Mouse (Mus musculus): ENCODE measurements around the gene Tmem259.
"Not testable (repeated sequence)": the region's sequence is repeated elsewhere in the genome, so short reads cannot be mapped to it uniquely, and the experiment has no call there.

Gene Tmem259

DNA sequence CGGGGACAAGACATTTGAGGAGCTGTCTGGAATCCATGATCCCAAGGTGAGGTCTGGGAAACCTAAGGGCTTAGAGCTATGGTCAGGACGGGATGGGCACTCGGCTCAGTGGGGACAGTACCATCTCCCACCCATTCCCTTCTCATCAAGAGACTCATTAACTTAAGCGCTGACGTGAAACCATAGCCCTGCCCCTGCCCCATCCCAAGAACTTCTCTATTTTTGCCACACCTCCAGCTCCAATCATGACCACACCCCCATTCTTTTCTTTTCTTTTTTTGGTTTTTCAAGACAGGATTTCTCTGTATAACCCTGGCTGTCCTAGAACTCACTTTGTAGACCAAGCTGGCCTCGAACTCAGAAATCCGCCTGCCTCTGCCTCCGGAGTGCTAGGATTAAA, 9.5 kb downstream of the Tmem259 start:
- in situ Hi-C loops (cut with MboI; ENCODE audit: low pct_unique_long_range_greater_than_20kb in 1 of 2, low sequenced_read_pairs in 2 of 2, unreplicated experiment in 1 of 2): no loop called here

DNA sequence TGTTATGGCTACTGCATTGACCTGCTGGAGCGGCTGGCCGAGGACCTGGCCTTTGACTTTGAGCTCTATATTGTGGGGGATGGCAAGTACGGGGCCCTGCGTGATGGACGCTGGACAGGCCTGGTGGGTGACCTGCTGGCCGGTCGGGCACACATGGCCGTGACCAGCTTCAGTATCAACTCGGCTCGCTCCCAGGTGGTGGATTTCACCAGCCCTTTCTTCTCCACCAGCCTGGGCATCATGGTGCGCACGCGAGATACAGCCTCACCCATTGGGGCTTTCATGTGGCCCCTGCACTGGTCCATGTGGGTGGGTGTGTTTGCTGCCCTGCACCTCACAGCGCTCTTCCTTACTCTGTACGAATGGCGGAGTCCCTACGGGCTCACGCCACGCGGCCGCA, 10.0 kb downstream of the Tmem259 start:
- in situ Hi-C loops (cut with MboI; ENCODE audit: low pct_unique_long_range_greater_than_20kb in 1 of 2, low sequenced_read_pairs in 2 of 2, unreplicated experiment in 1 of 2): no loop called here

DNA sequence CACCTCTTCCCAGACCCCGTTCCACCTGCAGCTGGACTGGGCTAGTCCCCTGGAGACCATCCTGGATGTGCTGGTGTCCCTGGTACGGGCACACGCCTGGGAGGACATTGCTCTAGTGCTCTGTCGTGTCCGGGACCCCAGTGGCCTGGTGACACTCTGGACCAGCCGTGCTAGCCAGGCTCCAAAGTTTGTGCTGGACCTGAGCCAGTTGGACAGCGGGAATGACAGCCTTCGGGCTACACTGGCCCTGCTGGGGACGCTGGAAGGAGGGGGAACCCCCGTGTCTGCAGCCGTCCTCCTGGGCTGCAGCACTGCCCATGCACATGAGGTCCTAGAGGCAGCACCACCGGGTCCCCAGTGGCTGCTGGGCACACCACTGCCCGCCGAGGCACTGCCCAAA, 11.3 kb downstream of the Tmem259 start:
- in situ Hi-C loops (cut with MboI; ENCODE audit: low pct_unique_long_range_greater_than_20kb in 1 of 2, low sequenced_read_pairs in 2 of 2, unreplicated experiment in 1 of 2): no loop called here

DNA sequence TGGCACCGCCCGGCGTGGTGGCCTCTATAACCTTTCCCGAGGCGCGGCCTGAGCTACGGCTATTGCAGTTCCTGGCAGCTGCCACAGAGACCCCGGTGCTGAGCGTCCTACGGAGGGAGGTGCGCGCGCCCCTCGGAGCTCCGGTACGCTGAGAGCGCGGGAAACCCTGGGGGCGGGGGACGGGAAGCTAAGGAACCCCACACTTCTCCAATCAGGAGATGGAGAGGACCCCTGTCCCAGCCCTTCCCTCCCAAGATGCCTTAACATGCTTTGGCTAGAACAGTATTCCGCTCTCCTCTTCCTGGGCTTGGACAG, 13.0 kb downstream of the Tmem259 start:
- in situ Hi-C loops (cut with MboI; ENCODE audit: low pct_unique_long_range_greater_than_20kb in 1 of 2, low sequenced_read_pairs in 2 of 2, unreplicated experiment in 1 of 2): no loop called here

DNA sequence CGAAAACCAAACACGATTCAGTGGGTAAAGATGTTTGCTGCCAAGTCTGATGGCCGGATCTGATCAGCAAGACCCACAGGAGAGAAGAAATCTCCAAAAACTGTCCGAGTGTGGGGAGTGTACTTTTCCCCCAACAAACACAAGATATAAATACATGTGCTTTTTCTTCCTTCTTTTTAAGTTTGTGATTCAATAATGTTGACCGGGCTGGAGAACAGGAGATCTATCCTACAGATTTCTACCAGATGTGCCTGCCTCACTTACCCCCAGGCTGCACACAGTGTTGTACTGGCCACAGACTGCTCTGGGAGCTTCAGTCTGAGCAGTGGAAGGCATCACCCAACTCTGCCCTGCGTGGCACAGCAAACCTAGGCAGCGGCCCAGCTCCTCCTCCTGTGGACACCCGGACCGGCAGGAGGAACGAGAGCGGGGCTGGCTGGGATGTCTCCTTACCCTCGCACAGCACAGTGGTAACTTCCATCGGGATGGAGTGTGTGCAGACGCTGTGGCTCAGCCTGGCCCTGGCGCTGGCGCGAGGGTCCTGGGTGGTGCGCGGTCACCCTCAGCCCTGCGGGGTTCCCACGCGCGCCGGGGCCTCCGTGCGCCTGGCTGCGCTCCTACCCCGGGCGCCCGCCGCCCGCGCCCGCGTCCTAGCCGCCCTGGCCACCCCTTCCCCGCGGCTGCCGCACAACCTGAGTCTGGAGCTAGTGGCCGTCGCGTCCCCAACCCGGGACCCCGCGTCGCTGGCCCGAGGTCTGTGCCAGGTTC, 13.5 kb downstream of the Tmem259 start, which contains the start of gene Grin3b:
Grin3b (plus strand) TSS at position 301 of the 768 bp plus-strand sequence.
- in situ Hi-C loops (cut with MboI; ENCODE audit: low pct_unique_long_range_greater_than_20kb in 1 of 2, low sequenced_read_pairs in 2 of 2, unreplicated experiment in 1 of 2): no loop called here

DNA sequence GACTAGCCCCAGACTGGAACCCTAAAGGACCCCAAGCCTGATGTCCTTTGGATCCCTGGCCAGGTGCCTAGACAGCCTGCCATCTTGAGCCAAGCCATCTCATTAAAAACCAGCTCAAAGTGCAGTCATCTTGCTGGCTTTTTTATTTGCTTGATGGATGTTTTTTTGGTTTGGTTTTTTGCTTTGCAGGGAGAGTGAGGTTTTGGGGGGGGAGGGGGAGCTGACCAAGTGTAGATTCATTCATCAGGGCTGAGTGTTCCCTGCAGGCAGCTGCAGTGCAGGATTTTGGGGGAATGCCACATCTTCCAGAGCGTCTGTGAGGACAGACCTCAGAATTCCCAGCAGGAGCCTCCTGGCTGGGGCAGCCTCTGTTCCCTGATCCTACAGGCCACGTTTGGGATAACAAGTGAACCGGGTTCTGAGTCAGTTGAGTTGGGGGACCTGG, 15.0 kb downstream of the Tmem259 start:
- in situ Hi-C loops (cut with MboI; ENCODE audit: low pct_unique_long_range_greater_than_20kb in 1 of 2, low sequenced_read_pairs in 2 of 2, unreplicated experiment in 1 of 2): no loop called here

DNA sequence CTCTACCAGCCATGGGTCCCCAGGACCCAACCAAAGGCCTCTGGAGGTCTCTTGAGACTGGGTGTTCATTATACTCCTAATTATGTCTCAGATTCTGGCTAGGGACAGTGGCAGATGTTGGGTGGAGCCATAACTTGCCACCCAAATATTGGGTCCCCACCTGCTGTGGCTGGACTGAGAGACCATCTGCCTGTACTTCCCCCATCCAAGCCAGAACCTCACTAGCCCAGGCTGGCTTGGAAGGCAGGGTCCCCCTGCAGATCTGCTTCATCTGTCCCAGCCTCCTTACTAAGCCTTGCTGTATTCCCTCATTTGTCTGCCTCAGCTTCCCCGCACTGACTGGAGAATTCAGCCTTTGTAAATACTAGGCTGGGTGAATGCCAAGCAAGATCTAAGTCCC, 15.9 kb downstream of the Tmem259 start:
- in situ Hi-C loops (cut with MboI; ENCODE audit: low pct_unique_long_range_greater_than_20kb in 1 of 2, low sequenced_read_pairs in 2 of 2, unreplicated experiment in 1 of 2): no loop called here

DNA sequence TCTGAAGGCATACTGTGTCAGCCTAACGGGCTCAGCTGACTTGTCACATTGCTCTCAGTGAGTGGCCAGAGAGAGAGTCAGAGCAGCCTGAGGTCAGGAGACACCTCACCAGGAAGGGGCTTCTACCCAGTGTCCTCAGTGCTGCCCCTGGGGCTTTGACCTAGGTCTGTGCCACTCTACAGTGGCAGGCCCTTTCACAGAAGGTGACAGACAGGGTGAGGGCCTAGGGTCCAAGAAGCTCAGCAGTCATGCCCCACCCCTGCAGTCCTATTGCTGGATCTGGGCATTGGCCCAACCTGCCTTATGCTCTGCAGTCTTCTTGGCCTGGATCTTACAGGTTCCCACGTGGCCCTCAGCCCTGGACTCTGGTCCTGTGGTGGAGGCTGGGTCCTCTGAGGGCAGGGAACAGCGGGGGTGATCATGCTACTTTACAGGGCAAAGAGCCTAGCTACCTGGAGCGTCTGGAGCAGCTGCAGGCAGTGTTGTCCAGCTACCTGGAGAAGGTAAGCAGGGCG, 17.2 kb downstream of the Tmem259 start:
- in situ Hi-C loops (cut with MboI; ENCODE audit: low pct_unique_long_range_greater_than_20kb in 1 of 2, low sequenced_read_pairs in 2 of 2, unreplicated experiment in 1 of 2): no loop called here

DNA sequence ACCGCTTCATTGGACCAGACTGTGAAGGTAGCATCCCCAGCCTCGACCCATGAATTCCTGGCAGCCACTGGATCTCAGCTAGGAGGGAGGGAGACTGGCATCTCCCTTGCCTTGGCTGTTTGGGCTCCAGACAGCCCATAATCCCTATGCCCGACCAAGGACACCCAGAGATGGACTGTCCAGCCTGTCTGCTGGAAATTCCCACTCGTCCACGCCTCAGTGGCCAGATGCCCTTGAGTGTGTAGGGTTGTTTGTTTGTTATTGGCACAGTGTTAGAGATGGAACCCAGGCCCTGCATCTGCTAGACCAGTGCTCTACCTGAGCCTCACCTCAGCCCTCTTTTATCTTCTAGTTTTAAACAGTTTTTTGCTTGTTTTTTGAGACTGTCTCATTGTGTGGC, 18.8 kb downstream of the Tmem259 start:
- in situ Hi-C loops (cut with MboI; ENCODE audit: low pct_unique_long_range_greater_than_20kb in 1 of 2, low sequenced_read_pairs in 2 of 2, unreplicated experiment in 1 of 2): no loop called here

DNA sequence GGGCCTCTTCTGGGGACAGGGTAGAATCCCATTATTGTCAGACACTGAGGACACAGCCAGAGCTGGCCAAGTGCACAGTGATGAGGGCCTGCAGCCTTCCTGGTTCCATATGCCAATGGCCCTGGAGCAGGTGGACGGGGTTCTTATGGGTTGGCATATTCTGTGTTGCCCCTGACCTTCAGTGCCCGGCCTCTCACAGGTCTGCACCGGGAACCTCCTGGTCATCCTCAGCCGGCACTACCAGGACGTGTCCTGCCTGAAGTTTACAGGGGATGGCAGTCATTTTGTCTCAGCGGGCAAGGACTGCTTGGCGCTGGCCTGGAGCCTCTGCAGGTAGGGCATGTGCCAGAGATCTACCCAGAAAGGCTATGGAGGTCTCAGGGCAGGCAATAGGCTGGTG, 19.4 kb downstream of the Tmem259 start:
- in situ Hi-C loops (cut with MboI; ENCODE audit: low pct_unique_long_range_greater_than_20kb in 1 of 2, low sequenced_read_pairs in 2 of 2, unreplicated experiment in 1 of 2): no loop called here

DNA sequence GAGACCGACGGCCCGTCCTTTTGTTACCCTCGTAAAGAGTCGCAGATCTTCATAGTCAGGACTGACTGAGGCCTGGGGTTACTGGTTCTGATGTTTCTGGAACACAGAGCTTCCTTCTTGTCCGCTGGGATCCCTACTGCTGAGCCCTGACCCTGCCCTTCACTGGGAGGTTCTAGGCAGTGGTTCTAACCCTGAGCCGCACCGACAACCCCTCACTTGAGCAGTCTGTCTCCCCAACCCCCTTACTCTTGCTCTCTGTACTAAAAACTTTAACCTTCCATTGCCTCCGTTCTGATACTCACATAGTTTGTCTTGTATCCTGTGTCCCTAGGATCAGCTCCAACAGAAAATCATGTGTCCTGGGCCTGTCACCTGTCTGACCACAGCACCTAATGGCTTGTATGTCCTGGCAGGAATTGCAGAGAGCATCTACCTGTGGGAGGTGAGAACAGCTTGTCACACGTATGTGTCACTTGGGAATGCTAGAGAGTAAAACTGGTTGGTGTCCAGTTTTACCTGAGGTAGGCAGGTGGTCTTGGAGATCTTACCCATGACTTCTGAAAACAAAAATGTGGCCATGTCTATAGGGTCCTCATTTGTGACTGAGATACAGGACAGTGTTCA, 23.3 kb downstream of the Tmem259 start:
- in situ Hi-C loops (cut with MboI; ENCODE audit: low pct_unique_long_range_greater_than_20kb in 1 of 2, low sequenced_read_pairs in 2 of 2, unreplicated experiment in 1 of 2): no loop called here

DNA sequence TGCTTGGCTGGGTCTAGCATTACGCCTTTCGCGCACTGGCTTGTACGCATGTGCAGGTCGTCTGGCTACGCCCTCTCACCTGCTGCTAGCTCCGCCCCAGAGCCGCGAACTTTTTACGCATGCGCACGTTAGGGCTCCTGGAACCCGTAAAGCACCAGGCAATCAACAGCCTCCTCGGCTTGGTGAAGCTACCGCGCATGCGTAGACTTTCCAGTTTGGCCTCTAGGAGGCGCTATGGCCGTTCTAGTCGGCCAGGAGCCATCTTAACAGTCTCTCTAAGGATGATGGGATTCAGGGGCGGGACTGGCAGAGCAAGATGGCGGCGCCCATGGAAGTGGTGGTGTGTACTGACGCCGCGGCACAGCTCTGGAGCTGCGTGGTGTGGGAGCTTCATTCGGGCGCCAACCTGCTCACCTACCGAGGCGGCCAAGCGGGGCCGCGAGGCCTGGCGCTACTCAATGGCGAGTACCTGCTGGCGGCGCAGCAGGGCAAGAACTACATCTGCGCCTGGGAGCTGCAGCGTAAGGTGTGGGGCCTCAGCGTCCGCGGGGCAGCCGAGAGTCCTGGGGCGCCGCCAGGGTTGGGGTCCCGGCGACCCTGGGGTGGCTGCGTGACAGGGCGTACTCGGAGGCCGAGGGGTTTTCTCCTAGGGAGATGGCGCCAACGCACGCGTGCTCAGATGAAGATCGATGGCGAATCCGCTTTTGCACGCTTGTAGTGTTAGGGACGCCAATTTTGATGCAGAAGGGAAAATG, 24.1 kb downstream of the Tmem259 start, which contains the start of gene Wdr18:
Wdr18 (plus strand) TSS at position 306 of the 755 bp plus-strand sequence.
- in situ Hi-C loops (cut with MboI; ENCODE audit: low pct_unique_long_range_greater_than_20kb in 1 of 2, low sequenced_read_pairs in 2 of 2, unreplicated experiment in 1 of 2): no loop called here

DNA sequence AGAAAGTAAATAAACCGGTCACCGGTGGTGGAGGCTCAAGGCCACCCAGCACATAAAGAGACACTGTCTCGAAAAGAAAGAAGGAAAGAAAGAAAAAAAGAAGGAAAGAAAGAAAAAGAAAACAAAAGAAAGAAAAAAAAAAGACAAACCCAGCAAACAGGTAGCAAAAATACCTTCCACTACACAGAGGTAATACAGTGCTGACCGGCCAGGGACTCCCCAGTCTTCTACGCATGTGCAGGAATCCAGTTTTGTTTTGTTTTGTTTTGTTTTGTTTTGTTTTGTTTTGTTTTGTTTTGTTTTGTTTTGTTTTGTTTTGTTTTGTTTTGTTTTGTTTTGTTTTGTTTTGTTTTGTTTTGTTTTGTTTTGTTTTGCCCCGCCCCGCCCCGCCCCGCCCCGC, 24.7 kb downstream of the Tmem259 start:
- in situ Hi-C loops (cut with MboI; ENCODE audit: low pct_unique_long_range_greater_than_20kb in 1 of 2, low sequenced_read_pairs in 2 of 2, unreplicated experiment in 1 of 2): not testable (repeated sequence)

DNA sequence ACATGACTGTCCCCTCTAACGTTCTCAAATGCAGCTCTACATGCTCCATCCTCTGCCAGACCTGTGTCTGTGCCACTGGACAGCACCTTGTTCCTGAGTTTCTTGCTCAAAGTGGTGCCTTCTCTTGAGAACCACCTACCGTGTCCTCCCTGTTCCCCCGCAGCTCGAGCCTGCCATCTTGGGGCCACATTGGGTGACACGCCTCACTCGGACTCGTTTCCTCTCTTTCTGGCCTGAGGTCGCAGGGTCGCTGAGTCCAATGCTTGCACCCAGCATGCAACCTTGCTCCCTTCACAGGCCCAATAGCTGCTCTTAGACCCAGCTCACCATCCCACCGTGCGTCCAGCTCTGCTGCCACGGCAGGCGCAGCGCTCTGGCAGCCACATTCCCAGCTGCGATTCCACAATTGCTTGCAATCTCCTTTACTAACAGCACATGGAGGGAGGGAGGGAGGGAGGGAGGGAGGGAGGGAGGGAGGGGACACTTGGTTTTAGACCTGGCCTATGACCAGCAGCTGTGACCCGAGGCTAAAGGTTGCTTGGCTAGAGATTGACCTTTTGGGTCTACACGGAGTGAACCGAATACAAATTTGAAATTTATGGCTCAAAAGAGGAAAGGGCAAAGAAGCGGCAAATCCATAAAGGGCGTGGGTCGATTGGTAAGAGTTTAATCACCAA, 25.9 kb downstream of the Tmem259 start:
- in situ Hi-C loops (cut with MboI; ENCODE audit: low pct_unique_long_range_greater_than_20kb in 1 of 2, low sequenced_read_pairs in 2 of 2, unreplicated experiment in 1 of 2): no loop called here

DNA sequence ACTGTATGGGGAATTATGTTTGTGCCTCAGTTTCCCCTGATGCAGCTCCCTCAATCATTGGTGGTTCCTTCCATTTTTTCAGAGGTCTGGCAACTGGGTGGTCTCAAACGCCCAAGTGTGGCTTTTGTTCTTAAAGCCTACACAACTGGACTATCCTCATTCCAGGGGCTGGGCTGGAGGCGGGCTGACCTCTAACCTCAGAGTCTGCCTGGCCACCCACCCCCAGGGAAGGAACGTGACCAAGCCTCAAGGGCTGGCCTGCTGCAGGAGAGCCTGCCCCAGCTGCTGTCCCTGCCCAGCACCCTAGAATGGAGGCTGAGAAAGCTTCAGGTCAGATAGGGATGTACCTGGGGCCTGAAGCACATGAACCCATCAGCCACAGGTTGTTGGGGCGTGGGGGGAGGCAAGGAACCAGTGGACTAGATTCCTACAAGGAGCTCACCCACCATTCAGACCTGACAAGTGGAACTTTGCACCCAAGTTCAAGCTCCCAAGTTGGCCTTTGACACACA, 27.4 kb downstream of the Tmem259 start:
- in situ Hi-C loops (cut with MboI; ENCODE audit: low pct_unique_long_range_greater_than_20kb in 1 of 2, low sequenced_read_pairs in 2 of 2, unreplicated experiment in 1 of 2): no loop called here

DNA sequence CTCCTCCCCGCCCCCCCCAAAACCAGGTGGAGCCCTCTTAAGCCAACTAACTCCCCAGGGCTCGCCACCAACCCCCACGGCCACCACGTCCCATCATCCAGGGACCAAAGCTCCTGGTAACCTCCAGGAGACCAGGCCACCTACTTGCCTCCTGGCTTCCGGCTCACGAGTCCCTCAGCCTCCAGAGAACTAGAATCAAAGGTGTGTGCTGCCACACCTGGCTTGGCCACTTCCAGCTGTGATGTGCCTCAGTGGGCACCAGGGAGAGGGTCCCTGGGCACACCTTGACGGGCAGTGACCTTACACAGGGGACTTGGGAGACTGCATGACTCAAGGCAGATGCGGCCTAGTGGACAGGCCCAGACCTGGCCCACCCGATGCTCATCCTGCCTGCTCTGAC, 28.4 kb downstream of the Tmem259 start:
- in situ Hi-C loops (cut with MboI; ENCODE audit: low pct_unique_long_range_greater_than_20kb in 1 of 2, low sequenced_read_pairs in 2 of 2, unreplicated experiment in 1 of 2): no loop called here

DNA sequence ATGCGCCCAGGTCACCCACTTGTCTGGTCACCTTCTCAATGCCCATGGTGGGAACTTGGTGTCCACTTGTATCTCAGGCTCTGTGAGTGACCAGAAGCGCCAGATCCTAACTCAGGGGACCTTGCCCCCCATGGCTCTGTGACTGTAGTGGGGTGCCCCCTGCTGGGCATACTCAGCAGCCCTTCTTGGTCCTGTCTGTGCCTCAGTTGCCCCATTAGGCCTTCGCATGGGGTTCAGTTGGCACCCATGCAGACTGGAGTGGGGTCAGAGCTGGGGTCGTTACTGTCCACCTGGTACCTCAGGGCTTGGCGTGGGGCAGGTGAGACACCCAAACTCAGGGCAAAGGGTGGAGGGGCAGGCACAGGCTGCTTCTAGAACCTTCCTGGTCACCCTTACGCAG, 30.2 kb downstream of the Tmem259 start:
- in situ Hi-C loops (cut with MboI; ENCODE audit: low pct_unique_long_range_greater_than_20kb in 1 of 2, low sequenced_read_pairs in 2 of 2, unreplicated experiment in 1 of 2): no loop called here

DNA sequence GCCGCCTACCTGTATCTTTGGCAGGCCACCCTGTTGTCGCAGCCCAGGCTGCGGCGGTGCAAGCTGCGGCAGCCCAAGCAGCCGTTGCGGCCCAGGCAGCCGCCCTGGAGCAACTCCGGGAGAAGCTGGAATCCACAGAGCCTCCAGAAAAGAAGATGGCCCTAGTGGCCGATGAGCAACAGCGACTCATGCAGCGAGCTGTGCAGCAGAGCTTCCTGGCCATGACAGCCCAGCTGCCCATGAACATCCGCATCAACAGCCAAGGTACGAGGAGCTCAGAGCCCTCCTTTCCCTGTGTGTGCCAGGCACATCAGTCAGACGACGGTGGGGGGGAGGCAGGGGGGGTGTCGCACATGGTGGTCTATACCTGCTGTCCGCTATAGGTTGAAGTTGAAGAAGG, 33.5 kb downstream of the Tmem259 start:
- in situ Hi-C loops (cut with MboI; ENCODE audit: low pct_unique_long_range_greater_than_20kb in 1 of 2, low sequenced_read_pairs in 2 of 2, unreplicated experiment in 1 of 2): no loop called here

DNA sequence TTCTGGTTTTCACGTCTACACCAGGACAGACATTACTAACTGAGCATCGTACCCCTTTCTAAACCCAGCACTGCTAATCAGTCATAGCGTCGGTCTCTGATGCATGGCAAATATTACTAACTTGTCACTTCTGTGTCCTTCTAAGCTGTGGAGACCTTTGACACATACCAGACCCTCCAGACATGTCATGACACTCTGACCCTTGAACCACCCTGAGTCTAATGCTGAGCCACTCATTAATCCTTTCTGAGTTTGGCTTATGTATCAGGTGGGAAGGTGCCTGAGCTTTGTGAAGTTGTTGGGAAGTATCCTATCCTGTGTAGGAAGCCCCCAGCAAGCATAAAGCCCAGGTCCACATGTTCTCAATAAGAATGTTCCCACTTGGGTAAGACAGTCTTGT, 34.3 kb downstream of the Tmem259 start:
- in situ Hi-C loops (cut with MboI; ENCODE audit: low pct_unique_long_range_greater_than_20kb in 1 of 2, low sequenced_read_pairs in 2 of 2, unreplicated experiment in 1 of 2): no loop called here
